Comparison of ENCODE assay signal across 15 mouse cellular contexts in genomic region chr9:31283044-31283443, GRCm38 (mm10). TPM values are rescaled to one million over a fixed set of nuclear protein-coding genes. Genes with fewer than 3 reads are reported as not detected.
DNase-seq lines count a peak whose midpoint lies in the region; ATAC-seq lines count a peak whose summit lies in the region.
"Had no signal": no experiment of that assay in that cellular context is flagged by ENCODE, and none has a peak within 500 bp of the region (broad histone marks: within the 10 kb centered on the region; RNA-seq: fewer than 3 reads in every experiment).

No protein-coding gene starts in this region.

- H3K36me3 ChIP-seq in heart, embryonic 13.5 days = no peaks in the 10 kb centered on the region
- peaks cover 18% of the 10 kb centered on the region for H3K36me3 ChIP-seq in embryonic facial prominence, embryonic 10.5 days (replicated peaks)
- no peaks in the 10 kb centered on the region for H3K36me3 ChIP-seq in hindbrain, embryonic 15.5 days
- no peaks in the 10 kb centered on the region for H3K36me3 ChIP-seq in midbrain, embryonic 16.5 days (ENCODE audit: control insufficient read depth, insufficient read depth, low read length)
- H3K36me3 ChIP-seq: limb, embryonic 13.5 days had no signal

- 0 out of 2 replicates have a peak overlapping the region, but pooled peaks have one; percentile 98 for H3K9ac ChIP-seq in heart, embryonic 13.5 days
- H3K9ac ChIP-seq in hindbrain, embryonic 15.5 days = no peak overlapping the region
- peak overlapping the region; percentile 42; the same call in 1 of the 2 replicates for H3K9ac ChIP-seq in midbrain, embryonic 16.5 days (ENCODE audit: low read depth, low read length)
- H3K9ac ChIP-seq: embryonic facial prominence, embryonic 15.5 days; limb, embryonic 13.5 days had no signal

- no peak for DNase-seq in heart, adult 11 months
- no peak for DNase-seq in embryonic facial prominence, embryonic 10.5 days (ENCODE audit: low spot score)
- no peak for DNase-seq in right cerebral cortex, adult 2 months (ENCODE audit: low spot score in 2 of 2)
- no peak for DNase-seq in thymus, postnatal 36 days
- DNase-seq in cerebellum, adult 11 months = no peak
- DNase-seq: kidney, adult 18-20 months; thymus, adult 2 months had no signal

- 81% methylated on average over 4 of the region's 4 CpGs for WGBS in heart, embryonic 13.5 days
- 88% methylated on average over 4 of the region's 4 CpGs for WGBS in embryonic facial prominence, embryonic 10.5 days
- 86% methylated on average over 4 of the region's 4 CpGs for WGBS in hindbrain, embryonic 15.5 days
- WGBS in midbrain, embryonic 16.5 days = 71% methylated on average over 4 of the region's 4 CpGs

- no peak overlapping the region for H3K4me2 ChIP-seq in heart, embryonic 13.5 days
- no peak overlapping the region for H3K4me2 ChIP-seq in hindbrain, embryonic 15.5 days
- H3K4me2 ChIP-seq in midbrain, embryonic 16.5 days (ENCODE audit: low read length) = peak overlapping the region; percentile 80; the same call in 1 of the 2 replicates

- no peaks in the 10 kb centered on the region for H3K27me3 ChIP-seq in heart, embryonic 13.5 days (replicated peaks)
- no peaks in the 10 kb centered on the region for H3K27me3 ChIP-seq in embryonic facial prominence, embryonic 10.5 days (replicated peaks; ENCODE audit: low read depth, poor library complexity, severe bottlenecking)
- H3K27me3 ChIP-seq in hindbrain, embryonic 15.5 days = no peaks in the 10 kb centered on the region
- no peaks in the 10 kb centered on the region for H3K27me3 ChIP-seq in midbrain, embryonic 16.5 days (ENCODE audit: control insufficient read depth, insufficient read depth, low read depth, low read length)
- H3K27me3 ChIP-seq: CH12.LX; embryonic facial prominence, embryonic 15.5 days; limb, embryonic 13.5 days had no signal

- H3K4me1 ChIP-seq in heart, embryonic 13.5 days = peaks cover 27% of the 10 kb centered on the region
- peaks cover 28% of the 10 kb centered on the region for H3K4me1 ChIP-seq in embryonic facial prominence, embryonic 10.5 days
- peaks cover 23% of the 10 kb centered on the region for H3K4me1 ChIP-seq in hindbrain, embryonic 15.5 days (replicated peaks)
- H3K4me1 ChIP-seq in midbrain, embryonic 16.5 days (ENCODE audit: control insufficient read depth, insufficient read depth, low read length) = peaks cover 22% of the 10 kb centered on the region

- H3K4me3 ChIP-seq in heart, embryonic 13.5 days = no peak overlapping the region
- H3K4me3 ChIP-seq in embryonic facial prominence, embryonic 10.5 days = peak overlapping the region; percentile 90; the same call in 1 of the 2 replicates
- H3K4me3 ChIP-seq in hindbrain, embryonic 15.5 days = no peak overlapping the region
- no peak overlapping the region for H3K4me3 ChIP-seq in midbrain, embryonic 16.5 days (ENCODE audit: low read depth, low read length)
- H3K4me3 ChIP-seq: embryonic facial prominence, embryonic 15.5 days; layer of hippocampus, adult 2 months had no signal

- no peaks in the 10 kb centered on the region for H3K9me3 ChIP-seq in heart, embryonic 13.5 days
- H3K9me3 ChIP-seq in embryonic facial prominence, embryonic 10.5 days = no peaks in the 10 kb centered on the region
- no peaks in the 10 kb centered on the region for H3K9me3 ChIP-seq in hindbrain, embryonic 15.5 days
- no peaks in the 10 kb centered on the region for H3K9me3 ChIP-seq in midbrain, embryonic 16.5 days (replicated peaks; ENCODE audit: control insufficient read depth, low read length, poor library complexity, severe bottlenecking)
- H3K9me3 ChIP-seq: embryonic facial prominence, embryonic 15.5 days had no signal

- no peak overlapping the region for H3K27ac ChIP-seq in heart, embryonic 13.5 days (replicated peaks)
- H3K27ac ChIP-seq in embryonic facial prominence, embryonic 10.5 days (replicated peaks) = 0 out of 2 replicates have a peak overlapping the region, but pooled peaks have one; percentile 37
- H3K27ac ChIP-seq in hindbrain, embryonic 15.5 days (replicated peaks) = 0 out of 2 replicates have a peak overlapping the region, but pooled peaks have one; percentile 63
- H3K27ac ChIP-seq in midbrain, embryonic 16.5 days (ENCODE audit: low read length) = no peak overlapping the region
- H3K27ac ChIP-seq: layer of hippocampus, adult 2 months; limb, embryonic 13.5 days; macrophage had no signal

- no peak for ATAC-seq in heart, embryonic 13.5 days (ENCODE audit: extremely low read depth, insufficient number of reproducible peaks, low FRiP score, low TSS enrichment)
- ATAC-seq in hindbrain, embryonic 15.5 days (ENCODE audit: low FRiP score, low read depth) = no peak
- no peak for ATAC-seq in midbrain, embryonic 16.5 days

RNA-seq across cellular contexts. Expression of gene Prdm10, which starts 2.7 kb away (rescaled TPM):
- polyA plus RNA-seq in heart, embryonic 13.5 days (2015; fragmentation: Nextera tagmentation; extraction: Ambion mirVana) = 3.6 and 4.1 TPM in 2 replicates
- 8.1 and 8.3 TPM in 2 replicates for polyA plus RNA-seq in embryonic facial prominence, embryonic 10.5 days (2016; fragmentation: Nextera tagmentation; extraction: Ambion mirVana)
- polyA plus RNA-seq in hindbrain, embryonic 15.5 days (2015; fragmentation: Nextera tagmentation; extraction: Ambion mirVana) = 7.7 and 8.6 TPM in 2 replicates
- polyA plus RNA-seq in midbrain, embryonic 16.5 days (2015; fragmentation: Nextera tagmentation; extraction: Ambion mirVana) = 9.4 and 9.6 TPM in 2 replicates

Comparison
In these comparisons a context has a peak if more than half of its experiments do, and no peak if none do; other contexts are left out.
1. H3K27ac ChIP-seq: peak in embryonic facial prominence, embryonic 10.5 days (single experiment) and hindbrain, embryonic 15.5 days (single experiment); none in heart, embryonic 13.5 days (single experiment) and midbrain, embryonic 16.5 days (single experiment).